ENCODE assay signal across 29 mouse cellular contexts in genomic region chr2:75442632-75443031, GRCm38 (mm10).
DNase-seq lines count a peak whose midpoint lies in the region; ATAC-seq and TF ChIP-seq lines count a peak whose summit lies in the region.
"Had no signal": no experiment of that assay in that cellular context is flagged by ENCODE, and none has a peak within 500 bp of the region (broad histone marks: within the 10 kb centered on the region; RNA-seq: fewer than 3 reads in every experiment).

No protein-coding gene starts in this region.

- no peak overlapping the region for H3K4me3 ChIP-seq in hindbrain, embryonic 12.5 days
- H3K4me3 ChIP-seq in hindbrain, embryonic 11.5 days (ENCODE audit: low read depth, low read length), result no peak overlapping the region
- no peak overlapping the region for H3K4me3 ChIP-seq in neural tube, embryonic 13.5 days
- no peak overlapping the region for H3K4me3 ChIP-seq in neural tube, embryonic 15.5 days (replicated peaks)
- H3K4me3 ChIP-seq: embryonic facial prominence, embryonic 10.5 days; embryonic facial prominence, embryonic 15.5 days; gastrocnemius, adult 2 months; layer of hippocampus, adult 2 months; limb, embryonic 13.5 days; lung, embryonic 15.5 days; midbrain, embryonic 10.5 days; myocyte had no signal

- H3K27me3 ChIP-seq in hindbrain, embryonic 12.5 days, result no peaks in the 10 kb centered on the region
- no peaks in the 10 kb centered on the region for H3K27me3 ChIP-seq in hindbrain, embryonic 11.5 days (ENCODE audit: control insufficient read depth, insufficient read depth, low read length)
- H3K27me3 ChIP-seq in neural tube, embryonic 13.5 days, result no peaks in the 10 kb centered on the region
- no peaks in the 10 kb centered on the region for H3K27me3 ChIP-seq in neural tube, embryonic 15.5 days (replicated peaks)
- H3K27me3 ChIP-seq: embryonic facial prominence, embryonic 15.5 days; lung, embryonic 15.5 days had no signal

- no peaks in the 10 kb centered on the region for H3K9me3 ChIP-seq in hindbrain, embryonic 12.5 days (replicated peaks)
- H3K9me3 ChIP-seq in hindbrain, embryonic 11.5 days (ENCODE audit: control insufficient read depth, low read length), result no peaks in the 10 kb centered on the region
- H3K9me3 ChIP-seq in neural tube, embryonic 13.5 days, result no peaks in the 10 kb centered on the region
- H3K9me3 ChIP-seq in neural tube, embryonic 15.5 days (replicated peaks), result no peaks in the 10 kb centered on the region
- H3K9me3 ChIP-seq: embryonic facial prominence, embryonic 10.5 days; embryonic facial prominence, embryonic 15.5 days; limb, embryonic 13.5 days; lung, embryonic 15.5 days; midbrain, embryonic 10.5 days had no signal

- H3K36me3 ChIP-seq in hindbrain, embryonic 12.5 days, result no peaks in the 10 kb centered on the region
- no peaks in the 10 kb centered on the region for H3K36me3 ChIP-seq in hindbrain, embryonic 11.5 days (ENCODE audit: control insufficient read depth, insufficient read depth, low read length)
- no peaks in the 10 kb centered on the region for H3K36me3 ChIP-seq in neural tube, embryonic 13.5 days
- H3K36me3 ChIP-seq in neural tube, embryonic 15.5 days, result no peaks in the 10 kb centered on the region
- H3K36me3 ChIP-seq: embryonic facial prominence, embryonic 10.5 days; embryonic facial prominence, embryonic 15.5 days; limb, embryonic 13.5 days; lung, embryonic 15.5 days; midbrain, embryonic 10.5 days had no signal

- TF ChIP-seq POLR2A in brain, embryonic 14.5 days (IDR thresholded peaks at IDR 0.05; ENCODE audit: borderline replicate concordance, extremely low read depth, insufficient read depth, insufficient read length, poor library complexity, severe bottlenecking), result no peak

- no peak overlapping the region for H3K4me2 ChIP-seq in hindbrain, embryonic 12.5 days (replicated peaks)
- no peak overlapping the region for H3K4me2 ChIP-seq in hindbrain, embryonic 11.5 days (replicated peaks; ENCODE audit: low read depth, low read length)
- H3K4me2 ChIP-seq in neural tube, embryonic 13.5 days, result no peak overlapping the region
- H3K4me2 ChIP-seq in neural tube, embryonic 15.5 days, result no peak overlapping the region
- H3K4me2 ChIP-seq: embryonic facial prominence, embryonic 15.5 days; heart, embryonic 11.5 days; limb, embryonic 13.5 days; liver, embryonic 11.5 days; lung, embryonic 15.5 days had no signal

- no peak overlapping the region for H3K27ac ChIP-seq in hindbrain, embryonic 12.5 days
- no peak overlapping the region for H3K27ac ChIP-seq in hindbrain, embryonic 11.5 days (ENCODE audit: low read depth, low read length)
- H3K27ac ChIP-seq in neural tube, embryonic 13.5 days (replicated peaks), result no peak overlapping the region
- H3K27ac ChIP-seq in neural tube, embryonic 15.5 days (replicated peaks), result no peak overlapping the region
- H3K27ac ChIP-seq: embryonic facial prominence, embryonic 10.5 days; embryonic facial prominence, embryonic 15.5 days; gastrocnemius, adult 2 months; hindbrain, postnatal 0 days; layer of hippocampus, adult 2 months; limb, embryonic 13.5 days; lung, embryonic 15.5 days; midbrain, embryonic 10.5 days had no signal

- WGBS in hindbrain, embryonic 12.5 days, result 35% methylated on average over 1 of the region's 1 CpGs
- WGBS in hindbrain, embryonic 11.5 days, result 65% methylated on average over 1 of the region's 1 CpGs
- WGBS in neural tube, embryonic 13.5 days, result 24% methylated on average over 1 of the region's 1 CpGs
- 19% methylated on average over 1 of the region's 1 CpGs for WGBS in neural tube, embryonic 15.5 days

- H3K4me1 ChIP-seq in hindbrain, embryonic 12.5 days, result no peaks in the 10 kb centered on the region
- no peaks in the 10 kb centered on the region for H3K4me1 ChIP-seq in hindbrain, embryonic 11.5 days (replicated peaks; ENCODE audit: control insufficient read depth, insufficient read depth, low read length)
- H3K4me1 ChIP-seq in neural tube, embryonic 13.5 days (replicated peaks), result peaks cover 15% of the 10 kb centered on the region
- no peaks in the 10 kb centered on the region for H3K4me1 ChIP-seq in neural tube, embryonic 15.5 days
- H3K4me1 ChIP-seq: embryonic facial prominence, embryonic 10.5 days; embryonic facial prominence, embryonic 15.5 days; lung, embryonic 15.5 days; midbrain, embryonic 10.5 days had no signal

- ATAC-seq in hindbrain, embryonic 12.5 days (ENCODE audit: low FRiP score), result peak; percentile 52; the same call in 1 of the 2 replicates
- ATAC-seq in hindbrain, embryonic 11.5 days (ENCODE audit: low FRiP score), result no peak
- 0 out of 2 replicates have a peak, but pooled peaks have one; percentile 36 for ATAC-seq in neural tube, embryonic 13.5 days (ENCODE audit: low read depth)
- no peak for ATAC-seq in neural tube, embryonic 15.5 days (ENCODE audit: low FRiP score)
- ATAC-seq: hindbrain, postnatal 0 days had no signal

- H3K9ac ChIP-seq in hindbrain, embryonic 12.5 days, result no peak overlapping the region
- no peak overlapping the region for H3K9ac ChIP-seq in hindbrain, embryonic 11.5 days (ENCODE audit: low read depth, low read length)
- H3K9ac ChIP-seq in neural tube, embryonic 13.5 days, result no peak overlapping the region
- H3K9ac ChIP-seq in neural tube, embryonic 15.5 days (replicated peaks), result no peak overlapping the region
- H3K9ac ChIP-seq: embryonic facial prominence, embryonic 15.5 days; limb, embryonic 13.5 days; lung, embryonic 15.5 days had no signal

- no peak for DNase-seq in hindbrain, embryonic 11.5 days (ENCODE audit: low spot score)
- peak; percentile 84 for DNase-seq in brain, embryonic 14.5 days (ENCODE audit: low read depth)
- no peak for DNase-seq in layer of hippocampus, adult 9-11 months
- DNase-seq in frontal cortex, adult 2 months (ENCODE audit: extremely low spot score in 1 of 2, low spot score in 1 of 2), result no peak
- DNase-seq: adrenal gland, postnatal 36 days; cerebellum, adult 2 months; cerebellum, postnatal 25 days; gastrocnemius, adult 2 months; gastrocnemius, postnatal 36 days; heart, adult 18-20 months; heart, postnatal 4 days; kidney, adult 11 months; kidney, postnatal 36 days; right cerebral cortex, postnatal 4 days; thymus, adult 2 months; thymus, postnatal 36 days had no signal

- TF ChIP-seq CTCF in brain, embryonic 14.5 days (IDR thresholded peaks at IDR 0.05; ENCODE audit: borderline replicate concordance, extremely low read depth, insufficient read depth, insufficient read length), result no peak

Comparison
In these comparisons a context has a peak if more than half of its experiments do, and no peak if none do; other contexts are left out.
1. ATAC-seq: peak in hindbrain, embryonic 12.5 days (single experiment) and neural tube, embryonic 13.5 days (single experiment); none in hindbrain, embryonic 11.5 days (single experiment) and neural tube, embryonic 15.5 days (single experiment).